17 mouse cellular contexts compared by ENCODE assay signal in genomic region chr19:58271815-58272214, GRCm38 (mm10).
DNase-seq lines count a peak whose midpoint lies in the region; ATAC-seq and TF ChIP-seq lines count a peak whose summit lies in the region.
"Had no signal": no experiment of that assay in that cellular context is flagged by ENCODE, and none has a peak within 500 bp of the region (broad histone marks: within the 10 kb centered on the region; RNA-seq: fewer than 3 reads in every experiment).

No protein-coding gene starts in this region.

- H3K4me3 ChIP-seq in hindbrain, postnatal 0 days (ENCODE audit: low read length), result no peak overlapping the region
- no peak overlapping the region for H3K4me3 ChIP-seq in hindbrain, embryonic 11.5 days (ENCODE audit: low read depth, low read length)
- H3K4me3 ChIP-seq in lung, postnatal 0 days (ENCODE audit: low read depth, low read length), result no peak overlapping the region
- H3K4me3 ChIP-seq: embryonic facial prominence, embryonic 12.5 days; limb, embryonic 15.5 days had no signal

- TF ChIP-seq CTCF in hindbrain, postnatal 0 days (IDR thresholded peaks at IDR 0.05; ENCODE audit: low read depth), result no peak
- no peak for TF ChIP-seq CTCF in lung, postnatal 0 days (IDR thresholded peaks at IDR 0.05)

- no peak overlapping the region for H3K9ac ChIP-seq in hindbrain, postnatal 0 days (replicated peaks; ENCODE audit: low read length)
- H3K9ac ChIP-seq in hindbrain, embryonic 11.5 days (ENCODE audit: low read depth, low read length), result no peak overlapping the region
- no peak overlapping the region for H3K9ac ChIP-seq in lung, postnatal 0 days (replicated peaks; ENCODE audit: low read depth)
- H3K9ac ChIP-seq: embryonic facial prominence, embryonic 12.5 days; limb, embryonic 15.5 days had no signal

- no peak overlapping the region for H3K4me2 ChIP-seq in hindbrain, postnatal 0 days (ENCODE audit: low read depth, low read length)
- H3K4me2 ChIP-seq in hindbrain, embryonic 11.5 days (replicated peaks; ENCODE audit: low read depth, low read length), result no peak overlapping the region
- no peak overlapping the region for H3K4me2 ChIP-seq in lung, postnatal 0 days (replicated peaks; ENCODE audit: low read depth, low read length)
- H3K4me2 ChIP-seq: embryonic facial prominence, embryonic 12.5 days; limb, embryonic 15.5 days had no signal

- H3K4me1 ChIP-seq in hindbrain, postnatal 0 days (ENCODE audit: insufficient read depth, low read length), result 0 out of 2 replicates have a peak, but pooled peaks cover 4% of the 10 kb centered on the region
- no peaks in the 10 kb centered on the region for H3K4me1 ChIP-seq in hindbrain, embryonic 11.5 days (replicated peaks; ENCODE audit: control insufficient read depth, insufficient read depth, low read length)
- H3K4me1 ChIP-seq in lung, postnatal 0 days (ENCODE audit: insufficient read depth, low read depth, low read length), result no peaks in the 10 kb centered on the region

- peak; percentile 7 to 22 for DNase-seq in cerebellum, postnatal 36 days
- peak; percentile 61 for DNase-seq in hindbrain, postnatal 0 days (ENCODE audit: low spot score)
- DNase-seq in hindbrain, embryonic 11.5 days (ENCODE audit: low spot score), result no peak
- DNase-seq in right cerebral cortex, postnatal 10 days (ENCODE audit: low spot score in 2 of 2), result peak; percentile 52 to 56
- no peak for DNase-seq in right cerebral cortex, postnatal 25 days
- peak; percentile 20 for DNase-seq in lung, postnatal 0 days (ENCODE audit: low spot score)
- DNase-seq in frontal cortex, postnatal 25 days (ENCODE audit: low spot score in 2 of 2), result no peak
- DNase-seq: adrenal gland, postnatal 14 days; heart, adult 18-20 months; heart, postnatal 4 days; kidney, adult 8-10 months; kidney, postnatal 36 days; thymus, postnatal 25 days had no signal

- H3K27ac ChIP-seq in hindbrain, postnatal 0 days, result no peak overlapping the region
- no peak overlapping the region for H3K27ac ChIP-seq in hindbrain, embryonic 11.5 days (ENCODE audit: low read depth, low read length)
- no peak overlapping the region for H3K27ac ChIP-seq in lung, postnatal 0 days (ENCODE audit: low read length)
- H3K27ac ChIP-seq: embryonic facial prominence, embryonic 12.5 days; limb, embryonic 15.5 days had no signal

- no peak for TF ChIP-seq EP300 in lung, postnatal 0 days (IDR thresholded peaks at IDR 0.05)

- 59% methylated on average over 8 of the region's 8 CpGs for WGBS in hindbrain, postnatal 0 days
- 88% methylated on average over 8 of the region's 8 CpGs for WGBS in hindbrain, embryonic 11.5 days
- WGBS in lung, postnatal 0 days, result 75% methylated on average over 8 of the region's 8 CpGs

- no peaks in the 10 kb centered on the region for H3K27me3 ChIP-seq in hindbrain, postnatal 0 days (ENCODE audit: insufficient read depth, low read length)
- no peaks in the 10 kb centered on the region for H3K27me3 ChIP-seq in hindbrain, embryonic 11.5 days (ENCODE audit: control insufficient read depth, insufficient read depth, low read length)
- H3K27me3 ChIP-seq in lung, postnatal 0 days (replicated peaks; ENCODE audit: insufficient read depth, low read length), result no peaks in the 10 kb centered on the region
- H3K27me3 ChIP-seq: embryonic facial prominence, embryonic 12.5 days; limb, embryonic 15.5 days had no signal

- H3K9me3 ChIP-seq in hindbrain, postnatal 0 days (ENCODE audit: low read length), result no peaks in the 10 kb centered on the region
- no peaks in the 10 kb centered on the region for H3K9me3 ChIP-seq in hindbrain, embryonic 11.5 days (ENCODE audit: control insufficient read depth, low read length)
- no peaks in the 10 kb centered on the region for H3K9me3 ChIP-seq in lung, postnatal 0 days (ENCODE audit: low read length)
- H3K9me3 ChIP-seq: embryonic facial prominence, embryonic 12.5 days; limb, embryonic 15.5 days had no signal

- H3K36me3 ChIP-seq in hindbrain, postnatal 0 days (ENCODE audit: insufficient read depth, low read length), result no peaks in the 10 kb centered on the region
- H3K36me3 ChIP-seq in hindbrain, embryonic 11.5 days (ENCODE audit: control insufficient read depth, insufficient read depth, low read length), result no peaks in the 10 kb centered on the region
- H3K36me3 ChIP-seq in lung, postnatal 0 days (ENCODE audit: insufficient read depth, low read length), result no peaks in the 10 kb centered on the region
- H3K36me3 ChIP-seq: embryonic facial prominence, embryonic 12.5 days; limb, embryonic 15.5 days had no signal

- no peak for ATAC-seq in cerebellum, adult (ENCODE audit: insufficient number of reproducible peaks, low FRiP score, low TSS enrichment)
- ATAC-seq in hindbrain, postnatal 0 days, result no peak
- ATAC-seq in hindbrain, embryonic 11.5 days (ENCODE audit: low FRiP score), result no peak
- peak; percentile 26; the same call in 1 of the 2 replicates for ATAC-seq in lung, postnatal 0 days
- ATAC-seq: inflammation-experienced regulatory T-cells, adult 6 months had no signal

Comparison
In these comparisons a context has a peak if more than half of its experiments do, and no peak if none do; other contexts are left out.
1. DNase-seq: peak in cerebellum, postnatal 36 days (2 of 2), hindbrain, postnatal 0 days (single experiment), right cerebral cortex, postnatal 10 days (2 of 2) and lung, postnatal 0 days (single experiment); none in hindbrain, embryonic 11.5 days (single experiment), right cerebral cortex, postnatal 25 days (single experiment) and frontal cortex, postnatal 25 days (0 of 2).